ENCODE assay signal across 21 mouse cellular contexts in genomic region chr13:28980681-28981080, GRCm38 (mm10).
"Had no signal": no experiment of that assay in that cellular context is flagged by ENCODE, and none has a peak within 500 bp of the region (broad histone marks: within the 10 kb centered on the region; RNA-seq: fewer than 3 reads in every experiment).

No protein-coding gene starts in this region.

- H3K9ac ChIP-seq: lung, embryonic 14.5 days; midbrain, embryonic 12.5 days; neural tube, embryonic 13.5 days; neural tube, embryonic 15.5 days; stomach, embryonic 15.5 days had no signal

- H3K4me3 ChIP-seq: midbrain, embryonic 10.5 days; midbrain, embryonic 12.5 days; myocyte; neural tube, embryonic 13.5 days; neural tube, embryonic 15.5 days; stomach, embryonic 15.5 days had no signal

- H3K9me3 ChIP-seq: midbrain, embryonic 10.5 days; midbrain, embryonic 12.5 days; neural tube, embryonic 13.5 days; neural tube, embryonic 15.5 days; stomach, embryonic 15.5 days had no signal

- H3K36me3 ChIP-seq: midbrain, embryonic 10.5 days; midbrain, embryonic 12.5 days; neural tube, embryonic 13.5 days; neural tube, embryonic 15.5 days; stomach, embryonic 15.5 days had no signal

- DNase-seq: lung, adult 18-20 months; lung, embryonic 14.5 days; lung, postnatal 10 days; lung, postnatal 4 days; midbrain, embryonic 14.5 days; retina, postnatal 1 day; right cerebral cortex, adult 18-20 months; right cerebral cortex, postnatal 25 days; right cerebral cortex, postnatal 4 days; spleen, adult 18-20 months; thymus, adult 2 months; thymus, postnatal 25 days; thymus, postnatal 4 days had no signal

- H3K4me2 ChIP-seq: lung, embryonic 14.5 days; midbrain, embryonic 12.5 days; neural tube, embryonic 13.5 days; neural tube, embryonic 15.5 days; stomach, embryonic 15.5 days had no signal

- H3K27me3 ChIP-seq: midbrain, embryonic 12.5 days; neural tube, embryonic 13.5 days; neural tube, embryonic 15.5 days; stomach, embryonic 15.5 days had no signal

- ATAC-seq: midbrain, embryonic 16.5 days had no signal

- H3K27ac ChIP-seq: midbrain, embryonic 10.5 days; midbrain, embryonic 12.5 days; neural tube, embryonic 13.5 days; neural tube, embryonic 15.5 days; stomach, embryonic 15.5 days; stomach, postnatal 0 days had no signal

- H3K4me1 ChIP-seq: midbrain, embryonic 10.5 days; midbrain, embryonic 12.5 days; neural tube, embryonic 13.5 days; neural tube, embryonic 15.5 days; stomach, embryonic 15.5 days had no signal
